Mouse (Mus musculus) kidney, postnatal 36 days (tissue): ENCODE measurements around the gene Asic2.

Source experiments
- DNase-seq, 2 experiments: peaks; one replicate each; pipeline ENCODE4 v3.0.0; 2021 to 2022; ENCODE audit warnings: mixed read lengths in 2 of 2

The Asic2 gene

DNA sequence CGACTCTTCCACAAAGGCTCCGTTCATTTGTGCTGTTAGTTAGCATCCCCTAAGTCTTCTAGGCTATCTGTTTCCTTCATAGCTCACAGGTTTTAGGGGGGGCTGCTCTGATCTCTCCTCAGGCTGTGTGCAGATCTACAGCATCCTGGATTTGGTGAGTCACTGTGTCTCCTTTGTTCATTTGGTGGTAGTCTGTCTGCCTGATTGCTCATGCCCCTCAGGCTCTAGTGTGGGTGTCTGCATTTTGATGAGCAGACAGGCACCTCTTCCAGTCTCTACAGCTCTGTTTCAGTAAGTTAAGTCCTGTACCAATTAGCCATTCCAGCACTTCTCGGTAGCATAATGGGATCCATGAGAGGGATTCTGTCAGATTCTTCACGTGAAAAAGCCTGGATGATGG lies 129.8 kb downstream of the Asic2 start:
- DNase-seq = no peak

DNA sequence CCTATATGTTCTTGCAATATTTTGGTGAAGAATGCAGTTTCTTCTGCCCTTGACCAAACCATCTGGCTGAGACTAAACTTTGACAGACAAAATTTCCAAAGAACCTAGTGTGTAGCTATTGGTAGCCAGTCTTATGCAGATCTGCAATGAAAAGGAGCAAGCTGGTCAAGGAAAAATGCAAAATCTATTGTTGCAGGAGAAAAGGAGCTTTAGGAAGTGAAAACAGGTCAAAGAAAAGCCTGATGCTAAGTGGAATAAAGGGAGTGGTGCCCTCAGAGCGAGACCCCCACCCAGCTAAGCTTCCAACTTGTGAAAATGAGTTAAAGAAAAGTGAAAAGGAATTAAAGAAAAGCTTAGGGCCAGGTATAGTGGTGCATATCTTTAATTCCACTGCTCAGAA lies 135.9 kb downstream of the Asic2 start:
- no peak for DNase-seq

- no peak for DNase-seq
Observed at GRCm38 (mm10) chr11:81816531-81816930, 151.7 kb downstream of the Asic2 start.

DNA sequence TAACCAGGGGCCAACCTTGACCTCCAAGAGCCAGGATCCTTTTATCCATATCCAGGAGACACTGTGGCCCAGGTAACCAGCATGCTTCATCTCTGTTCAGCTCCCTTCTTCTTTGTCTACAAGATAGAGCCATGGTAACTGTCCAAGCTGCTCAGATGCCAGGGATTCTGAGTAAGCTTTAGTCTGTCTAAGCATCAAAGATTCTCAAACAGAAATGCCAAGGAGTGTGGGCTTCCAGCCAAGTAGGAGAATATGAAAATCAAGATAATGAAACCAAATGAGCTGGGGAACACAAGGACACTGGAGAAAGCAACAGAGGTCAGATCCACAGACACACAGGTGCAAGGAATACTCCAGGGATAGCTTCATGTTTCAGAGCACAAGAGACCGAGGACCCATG lies 153.4 kb downstream of the Asic2 start:
- no peak for DNase-seq

DNA sequence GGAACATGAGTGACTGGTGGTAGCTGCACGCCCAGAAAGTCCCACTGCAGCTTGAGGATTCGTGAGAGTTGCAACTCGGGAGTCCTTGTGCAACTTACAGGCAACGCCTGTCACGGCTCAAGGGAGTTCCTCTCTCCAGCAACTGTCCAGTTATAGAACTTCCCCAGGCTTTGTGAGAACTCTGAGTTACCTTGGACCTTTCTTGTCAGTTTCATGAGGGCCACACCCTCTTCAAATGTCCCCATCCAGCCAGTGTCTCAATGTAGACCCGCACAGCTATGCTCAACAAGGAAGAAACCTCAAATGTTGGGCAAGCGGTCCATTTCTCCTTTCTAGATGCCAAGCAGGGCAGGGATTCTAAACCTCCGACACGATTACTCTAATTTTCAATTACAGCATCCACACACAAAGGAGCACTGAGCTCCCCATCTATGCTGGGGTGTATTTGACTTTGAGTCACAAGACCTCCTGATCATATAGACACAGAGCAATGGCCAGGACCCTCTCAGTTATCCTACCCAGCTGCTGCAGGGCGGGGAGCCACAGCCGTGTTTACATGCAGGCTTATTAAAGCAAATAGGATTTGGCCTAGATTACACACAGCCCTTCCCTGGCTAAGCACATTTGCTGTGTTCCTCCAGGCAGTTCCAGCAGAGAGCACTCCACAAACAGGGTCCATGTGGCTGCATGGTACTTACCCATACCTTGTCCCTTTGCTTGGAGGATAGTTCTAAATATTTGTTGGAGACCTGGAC lies 161.2 kb downstream of the Asic2 start:
- no peak for DNase-seq

DNA sequence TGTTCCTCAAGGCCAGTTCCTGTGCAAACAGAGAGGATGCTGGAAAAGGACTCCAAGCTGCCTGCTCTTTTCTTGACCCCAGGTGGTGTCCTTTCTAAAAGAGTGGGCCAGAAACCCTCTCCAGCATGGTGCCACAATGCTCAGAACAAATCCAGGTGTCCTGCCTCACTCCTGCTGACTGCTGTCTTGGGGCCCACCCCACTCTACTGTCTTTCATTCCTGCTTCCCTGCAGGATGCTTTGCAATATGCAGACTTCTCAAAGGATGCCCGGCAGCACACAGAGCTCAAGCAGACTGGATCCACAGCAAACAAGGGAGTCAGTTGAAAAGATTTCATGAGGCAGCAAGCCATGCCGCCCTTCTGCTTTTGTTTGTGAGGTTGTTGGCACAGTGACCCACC lies 164.7 kb downstream of the Asic2 start:
- DNase-seq = no peak

DNA sequence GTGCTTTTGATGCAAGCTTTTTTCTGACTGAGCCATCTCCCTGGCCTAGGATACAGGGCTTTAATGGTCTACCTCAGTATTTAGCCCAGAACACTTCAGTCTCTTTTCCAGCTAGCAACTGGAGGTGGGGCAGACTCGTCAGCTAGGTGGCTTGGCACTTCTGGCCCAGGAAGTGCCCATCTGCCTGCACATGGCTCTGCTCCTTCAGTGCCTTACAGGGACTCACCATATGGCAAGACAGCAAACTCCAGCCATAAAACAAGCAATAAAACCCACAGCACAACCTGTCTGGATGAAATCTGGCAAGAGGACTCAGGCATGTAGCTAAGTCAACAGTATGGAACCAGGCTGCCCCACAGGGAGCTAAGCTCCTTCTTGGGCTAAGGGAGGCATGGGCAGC lies 165.6 kb downstream of the Asic2 start:
- no peak for DNase-seq

- no peak for DNase-seq
Observed at GRCm38 (mm10) chr11:81800899-81801298, 167.4 kb downstream of the Asic2 start.

- DNase-seq = no peak
Observed at GRCm38 (mm10) chr11:81793588-81793987, 174.7 kb downstream of the Asic2 start.

DNA sequence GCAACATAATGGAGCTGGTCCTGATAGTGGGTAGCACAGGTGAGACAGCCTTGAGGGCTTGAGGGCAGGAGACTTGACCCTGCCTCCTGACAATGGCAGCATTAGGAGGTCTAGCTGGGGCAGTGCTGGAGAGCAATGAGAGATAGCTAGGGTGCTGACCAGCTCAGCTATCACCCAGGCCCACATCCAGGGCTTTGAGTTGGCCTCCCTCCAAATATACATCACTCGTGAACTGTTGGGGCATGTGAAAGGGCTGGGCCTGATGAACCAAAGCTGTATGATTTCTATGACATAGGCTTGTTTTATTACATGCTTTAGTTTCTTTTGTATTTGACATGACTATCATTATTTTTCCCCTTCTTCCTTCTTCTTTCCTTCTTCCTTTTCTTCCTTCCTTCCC lies 176.7 kb downstream of the Asic2 start:
- no peak for DNase-seq

DNA sequence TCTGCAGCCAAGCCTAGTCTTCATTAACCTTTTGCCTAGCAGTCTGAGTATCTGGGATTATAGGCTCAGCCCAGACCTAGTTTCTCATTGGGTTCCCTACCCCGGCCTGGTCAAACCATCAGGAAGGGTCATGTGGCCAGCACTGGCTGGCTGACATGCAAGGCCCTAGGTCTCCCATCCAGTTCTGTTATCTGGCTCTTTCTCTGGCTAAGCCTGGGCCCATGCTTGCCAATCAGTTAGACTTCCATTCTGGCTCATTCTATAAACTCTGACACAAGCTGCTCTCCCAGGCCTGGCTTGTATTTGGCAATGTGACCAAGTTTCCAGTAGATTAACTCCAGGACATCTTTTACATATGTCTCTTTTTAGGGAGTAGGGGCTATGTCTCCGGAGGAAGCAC lies 187.7 kb downstream of the Asic2 start:
- DNase-seq = no peak

DNA sequence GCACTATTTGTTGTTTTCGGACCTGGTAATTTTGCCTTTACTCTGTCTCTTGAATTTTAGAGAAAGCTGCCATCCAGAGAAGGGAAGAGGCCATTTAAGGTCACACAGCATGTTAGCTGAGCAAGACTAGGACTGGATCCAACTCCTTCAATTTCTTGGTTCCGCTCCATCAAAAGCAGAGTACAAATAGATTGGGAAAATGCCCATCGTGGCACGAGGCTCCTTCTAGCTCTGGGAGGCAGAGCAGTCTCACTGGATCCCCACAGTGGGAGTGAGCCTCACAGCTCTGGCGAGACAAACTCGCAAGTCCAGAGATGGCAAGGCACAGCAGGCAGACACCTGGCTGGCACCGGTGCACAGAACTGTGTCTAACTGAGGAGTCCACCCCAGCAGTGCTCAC lies 188.4 kb downstream of the Asic2 start:
- DNase-seq = peak; percentile 7 to 12

- DNase-seq = peak in 1 of 2 experiments; percentile 1
Observed at GRCm38 (mm10) chr11:81771195-81771895, 196.9 kb downstream of the Asic2 start.

DNA sequence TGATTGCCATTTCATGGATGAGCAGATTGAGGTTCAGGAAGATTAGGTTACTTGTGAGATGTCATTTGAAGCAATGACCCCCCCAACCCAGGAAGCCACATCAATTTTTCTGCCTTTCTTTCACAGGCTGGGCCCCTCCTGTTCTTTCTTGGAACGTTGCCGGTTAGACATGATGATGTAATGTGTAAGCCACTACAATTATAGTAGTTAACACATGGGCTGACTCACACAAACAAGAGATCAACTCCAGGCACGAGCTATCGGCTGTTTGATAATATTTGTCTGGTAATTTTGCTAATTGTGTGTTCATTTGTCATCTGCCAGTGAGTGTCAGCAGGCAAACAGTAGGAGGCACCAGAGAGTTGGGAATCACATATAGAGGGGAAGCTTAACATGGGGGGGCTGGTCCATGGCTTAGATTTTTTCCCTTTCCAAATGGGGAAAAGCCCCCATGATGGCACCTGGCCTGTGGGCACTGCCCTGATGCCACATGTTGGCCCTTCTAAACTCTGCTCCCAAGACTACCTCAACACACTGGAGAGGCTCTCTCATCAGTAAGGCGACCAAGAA lies 198.5 kb downstream of the Asic2 start:
- no peak for DNase-seq

GRCm38 (mm10) chr11:81768305-81768704 lies 200.0 kb downstream of the Asic2 start:
- no peak for DNase-seq

- DNase-seq = no peak
Observed at GRCm38 (mm10) chr11:81767781-81768180, 200.5 kb downstream of the Asic2 start.

GRCm38 (mm10) chr11:81765288-81765687 lies 203.0 kb downstream of the Asic2 start:
- no peak for DNase-seq

GRCm38 (mm10) chr11:81764778-81765177 lies 203.5 kb downstream of the Asic2 start:
- no peak for DNase-seq

GRCm38 (mm10) chr11:81757221-81757620 lies 211.0 kb downstream of the Asic2 start:
- DNase-seq = no peak

- no peak for DNase-seq
Observed at GRCm38 (mm10) chr11:81750876-81751275, 217.4 kb downstream of the Asic2 start.

GRCm38 (mm10) chr11:81750016-81750415 lies 218.2 kb downstream of the Asic2 start:
- DNase-seq = no peak

DNA sequence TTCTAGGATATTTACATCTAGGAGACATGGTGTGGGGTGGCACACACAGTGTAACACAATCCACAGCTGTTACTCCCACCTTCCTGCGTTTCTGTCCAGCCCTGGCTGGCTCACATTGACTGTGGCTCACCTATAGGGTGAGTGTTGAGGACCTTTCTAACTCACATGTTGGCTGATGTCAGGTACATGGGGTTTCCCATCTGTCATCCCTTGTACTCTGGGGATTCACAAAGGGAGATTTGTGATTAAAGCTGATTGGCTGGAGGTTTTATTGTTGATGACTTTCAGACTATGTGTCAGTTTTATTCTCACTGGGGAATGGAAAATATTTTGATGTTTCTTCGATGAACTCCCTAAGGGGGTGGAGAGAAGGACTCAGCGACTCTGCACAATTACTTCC lies 229.3 kb downstream of the Asic2 start:
- DNase-seq = no peak

- no peak for DNase-seq
Observed at GRCm38 (mm10) chr11:81737777-81738176, 230.5 kb downstream of the Asic2 start.

DNA sequence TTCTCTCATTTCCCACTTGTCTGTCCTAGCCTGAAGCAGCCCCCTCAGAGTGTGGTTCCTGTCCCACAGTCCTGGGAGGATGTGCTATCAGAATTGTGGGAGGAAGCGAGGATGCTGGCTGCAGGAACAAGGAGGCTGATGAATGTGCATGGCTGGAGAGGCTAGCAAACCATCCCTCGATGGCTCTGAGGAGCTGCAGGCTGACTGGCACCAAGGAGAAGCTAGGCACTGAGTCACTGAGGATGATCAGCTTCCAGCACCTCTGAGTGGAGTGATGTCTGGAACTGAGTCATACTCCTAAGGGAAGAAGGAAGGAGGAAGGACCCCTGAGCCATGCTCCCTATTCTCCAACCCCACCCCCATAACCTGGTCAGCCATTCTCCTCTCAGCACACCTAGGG lies 246.2 kb downstream of the Asic2 start:
- DNase-seq = no peak
